Mouse (Mus musculus): Measurements from ENCODE around the gene Strbp. TPM values are rescaled to one million over a fixed set of nuclear protein-coding genes. Genes with fewer than 3 reads are reported as not detected.
A peak's percentile ranks its signal among the peaks of the same experiment; 100 is the strongest.
"Not testable (repeated sequence)": the region's sequence is repeated elsewhere in the genome, so short reads cannot be mapped to it uniquely, and the experiment has no call there.

Strbp gene
- total and polyA plus RNA-seq, 2 experiments from 2014 or later = 105 to 118 TPM

- Histone ChIP-seq H3K4me2 (ENCODE audit: low read depth, low read length, poor library complexity, severe bottlenecking) (no peak overlapping the region), H3K4me1 (ENCODE audit: insufficient read depth, low read length) (no peaks in the 10 kb centered on the region), H3K9me3 (ENCODE audit: low read length) (no peaks in the 10 kb centered on the region), H3K27ac (ENCODE audit: low read depth, low read length) (no peak overlapping the region), H3K4me3 (ENCODE audit: low read depth, low read length) (no peak overlapping the region), H3K9ac (replicated peaks; ENCODE audit: low read length, poor library complexity, severe bottlenecking) (no peak overlapping the region), H3K27me3 (ENCODE audit: insufficient read depth, low read length) (no peaks in the 10 kb centered on the region), H3K36me3 (ENCODE audit: insufficient read depth, low read length) (peaks cover 8% of the 10 kb centered on the region; the same call in 1 of the 2 replicates)
- WGBS = 87% methylated on average over 4 of the region's 4 CpGs
- no peak for TF ChIP-seq CTCF (IDR thresholded peaks at IDR 0.05)
- no peak for ATAC-seq (ENCODE audit: low FRiP score)
- no peak for DNase-seq (ENCODE audit: low spot score)
Measured at GRCm38 (mm10) chr2:37511134-37511901, 192.3 kb downstream of the Strbp start.

GRCm38 (mm10) chr2:37505856-37506255 lies 197.8 kb downstream of the Strbp start:
- not testable (repeated sequence) for H3K27ac ChIP-seq (ENCODE audit: low read depth, low read length); H3K36me3 ChIP-seq (ENCODE audit: insufficient read depth, low read length); H3K27me3 ChIP-seq (ENCODE audit: insufficient read depth, low read length); ATAC-seq (ENCODE audit: low FRiP score); H3K4me1 ChIP-seq (ENCODE audit: insufficient read depth, low read length); H3K4me2 ChIP-seq (ENCODE audit: low read depth, low read length, poor library complexity, severe bottlenecking); H3K9me3 ChIP-seq (ENCODE audit: low read length); H3K9ac ChIP-seq (replicated peaks; ENCODE audit: low read length, poor library complexity, severe bottlenecking); H3K4me3 ChIP-seq (ENCODE audit: low read depth, low read length); DNase-seq (ENCODE audit: low spot score)
- 90% methylated on average over 2 of the region's 2 CpGs for WGBS

DNA sequence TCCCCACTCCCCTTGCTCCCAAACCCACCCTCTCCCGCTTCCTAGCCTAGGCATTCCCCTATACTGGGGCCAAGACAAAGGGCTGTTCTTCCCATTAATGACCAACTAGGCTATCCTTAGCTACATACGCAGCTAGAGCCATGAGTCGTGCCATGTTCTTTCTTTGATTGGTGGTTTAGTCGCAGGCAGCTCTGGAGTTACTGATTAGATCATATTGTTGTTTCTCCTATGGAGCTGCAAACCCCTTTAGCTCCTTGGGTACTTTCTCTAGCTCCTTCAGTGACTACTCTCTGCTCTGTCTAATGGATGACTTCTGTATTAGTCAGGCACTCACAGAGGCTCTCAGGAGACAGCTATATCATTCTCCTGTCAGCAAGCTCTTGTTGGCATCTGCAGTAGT lies 206.3 kb downstream of the Strbp start:
- no peaks in the 10 kb centered on the region for H3K9me3 ChIP-seq (ENCODE audit: low read length)
- no peaks in the 10 kb centered on the region for H3K4me1 ChIP-seq (ENCODE audit: insufficient read depth, low read length)
- DNase-seq (ENCODE audit: low spot score) (no peak), ATAC-seq (ENCODE audit: low FRiP score) (no peak)
- peaks cover 12% of the 10 kb centered on the region for H3K36me3 ChIP-seq (ENCODE audit: insufficient read depth, low read length)
- H3K4me2 ChIP-seq (ENCODE audit: low read depth, low read length, poor library complexity, severe bottlenecking) = no peak overlapping the region
- TF ChIP-seq CTCF (IDR thresholded peaks at IDR 0.05) = no peak
- H3K4me3 ChIP-seq (ENCODE audit: low read depth, low read length) = no peak overlapping the region
- no peak overlapping the region for H3K27ac ChIP-seq (ENCODE audit: low read depth, low read length)
- no peak overlapping the region for H3K9ac ChIP-seq (replicated peaks; ENCODE audit: low read length, poor library complexity, severe bottlenecking)
- 94% methylated on average over 4 of the region's 4 CpGs for WGBS
- H3K27me3 ChIP-seq (ENCODE audit: insufficient read depth, low read length) = no peaks in the 10 kb centered on the region

GRCm38 (mm10) chr2:37488956-37489355 lies 214.7 kb downstream of the Strbp start:
- Histone ChIP-seq H3K4me3 (ENCODE audit: low read depth, low read length) (no peak overlapping the region), H3K36me3 (ENCODE audit: insufficient read depth, low read length) (peaks cover 30% of the 10 kb centered on the region; the same call in 1 of the 2 replicates), H3K27me3 (ENCODE audit: insufficient read depth, low read length) (no peaks in the 10 kb centered on the region), H3K9ac (replicated peaks; ENCODE audit: low read length, poor library complexity, severe bottlenecking) (no peak overlapping the region), H3K9me3 (ENCODE audit: low read length) (no peaks in the 10 kb centered on the region), H3K4me1 (ENCODE audit: insufficient read depth, low read length) (no peaks in the 10 kb centered on the region), H3K27ac (ENCODE audit: low read depth, low read length) (no peak overlapping the region), H3K4me2 (ENCODE audit: low read depth, low read length, poor library complexity, severe bottlenecking) (no peak overlapping the region)
- no peak for TF ChIP-seq CTCF (IDR thresholded peaks at IDR 0.05)
- 96% methylated on average over 2 of the region's 2 CpGs for WGBS
- DNase-seq (ENCODE audit: low spot score) (no peak), ATAC-seq (ENCODE audit: low FRiP score) (no peak)

DNA sequence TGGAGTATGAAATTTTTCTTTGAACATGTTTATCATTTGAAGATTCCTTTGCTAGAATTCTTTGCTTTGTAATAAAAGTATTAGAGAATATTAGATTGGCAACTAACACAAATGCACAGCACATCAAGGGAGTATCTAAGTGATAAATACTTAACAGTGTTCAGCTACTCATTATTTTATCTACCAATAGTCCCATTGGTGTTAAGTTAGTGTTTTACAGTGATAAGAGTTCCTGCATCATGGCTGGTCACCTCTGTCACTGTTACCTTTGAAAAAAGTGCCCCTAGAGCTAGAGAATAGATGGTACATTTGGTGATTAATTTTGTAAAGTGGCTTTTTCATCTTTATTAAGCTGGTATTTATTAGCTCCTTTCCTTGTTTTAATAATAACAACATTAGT lies 217.3 kb downstream of the Strbp start:
- no peak for TF ChIP-seq CTCF (IDR thresholded peaks at IDR 0.05)
- Histone ChIP-seq H3K4me2 (ENCODE audit: low read depth, low read length, poor library complexity, severe bottlenecking) (no peak overlapping the region), H3K4me1 (ENCODE audit: insufficient read depth, low read length) (no peaks in the 10 kb centered on the region), H3K9me3 (ENCODE audit: low read length) (no peaks in the 10 kb centered on the region), H3K27ac (ENCODE audit: low read depth, low read length) (no peak overlapping the region), H3K4me3 (ENCODE audit: low read depth, low read length) (no peak overlapping the region), H3K36me3 (ENCODE audit: insufficient read depth, low read length) (peaks cover 30% of the 10 kb centered on the region), H3K9ac (replicated peaks; ENCODE audit: low read length, poor library complexity, severe bottlenecking) (no peak overlapping the region), H3K27me3 (ENCODE audit: insufficient read depth, low read length) (no peaks in the 10 kb centered on the region)
- DNase-seq (ENCODE audit: low spot score) (no peak), ATAC-seq (ENCODE audit: low FRiP score) (no peak)

- H3K27ac ChIP-seq (ENCODE audit: low read depth, low read length) = no peak overlapping the region
- 96% methylated on average over 1 of the region's 1 CpGs for WGBS
- DNase-seq (ENCODE audit: low spot score) = peak; percentile 67
- no peaks in the 10 kb centered on the region for H3K27me3 ChIP-seq (ENCODE audit: insufficient read depth, low read length)
- H3K4me1 ChIP-seq (ENCODE audit: insufficient read depth, low read length) = no peaks in the 10 kb centered on the region
- no peak overlapping the region for H3K4me3 ChIP-seq (ENCODE audit: low read depth, low read length)
- ATAC-seq (ENCODE audit: low FRiP score) = no peak
- no peak overlapping the region for H3K9ac ChIP-seq (replicated peaks; ENCODE audit: low read length, poor library complexity, severe bottlenecking)
- no peaks in the 10 kb centered on the region for H3K9me3 ChIP-seq (ENCODE audit: low read length)
- H3K36me3 ChIP-seq (ENCODE audit: insufficient read depth, low read length) = peaks cover 27% of the 10 kb centered on the region
- H3K4me2 ChIP-seq (ENCODE audit: low read depth, low read length, poor library complexity, severe bottlenecking) = no peak overlapping the region
- peak; percentile 76 for TF ChIP-seq CTCF (IDR thresholded peaks at IDR 0.05)
Measured at GRCm38 (mm10) chr2:37485370-37485769, 218.3 kb downstream of the Strbp start.
